14 mouse cellular contexts compared by ENCODE assay signal in genomic region chr7:79907356-79907755, GRCm38 (mm10). TPM values are rescaled to one million over a fixed set of nuclear protein-coding genes. Genes with fewer than 3 reads are reported as not detected.
DNase-seq lines count a peak whose midpoint lies in the region.
"Had no signal": no experiment of that assay in that cellular context is flagged by ENCODE, and none has a peak within 500 bp of the region (broad histone marks: within the 10 kb centered on the region; RNA-seq: fewer than 3 reads in every experiment).

No protein-coding gene starts in this region.

- DNase-seq in gastrocnemius, adult 8-10 months (ENCODE audit: low spot score in 2 of 2), result peak; percentile 6 to 26
- DNase-seq in gastrocnemius, postnatal 4 days (ENCODE audit: low spot score in 2 of 2), result no peak
- DNase-seq in kidney, postnatal 14 days, result peak; percentile 27
- no peak for DNase-seq in kidney, adult 8-10 months
- DNase-seq in heart, postnatal 10 days, result peak; percentile 56 to 59
- DNase-seq in B cell, adult 2 months, result no peak
- no peak for DNase-seq in T-cell, adult 2 months (ENCODE audit: low spot score)
- DNase-seq: cerebellum, adult 11-12 months; cerebellum, postnatal 14 days; kidney, postnatal 25 days; liver, postnatal 0 days; lung, postnatal 10 days; thymus, postnatal 14 days had no signal

- intact Hi-C loops in heart, postnatal 10 days (cut with DNase I), result no loop called here

RNA-seq across cellular contexts. Expression of gene Ap3s2, which starts 13.1 kb away (rescaled TPM):
- 10 to 100 TPM; 18.5 to 21.0 (median 20.0) TPM for total RNA-seq in gastrocnemius, adult 8-10 months (2022)
- 10 to 100 TPM; 20.2 to 22.7 TPM for total RNA-seq in gastrocnemius, postnatal 4 days (2021)
- 10 to 100 TPM; 20.5 to 24.1 TPM for total RNA-seq in heart, postnatal 10 days (2021)

RNA-seq across cellular contexts. Expression of gene Arpin, which starts 27.8 kb away (rescaled TPM):
- total RNA-seq in gastrocnemius, adult 8-10 months (2022), result 1 to 10 TPM; 2.0 to 3.4 (median 2.7) TPM
- 10 to 100 TPM; 13.1 to 13.7 TPM for total RNA-seq in gastrocnemius, postnatal 4 days (2021)
- total RNA-seq in heart, postnatal 10 days (2021), result 10 to 100 TPM; 15.8 to 18.5 TPM
- total RNA-seq: megakaryocyte, adult 5-6 weeks had no signal

RNA-seq across cellular contexts. Expression of gene Anpep, which starts 46.5 kb away (rescaled TPM):
- total RNA-seq in gastrocnemius, adult 8-10 months (2022), result 1 to 10 TPM; 2.8 to 5.8 (median 3.5) TPM
- 10 to 100 TPM; 26.4 to 28.8 TPM for total RNA-seq in gastrocnemius, postnatal 4 days (2021)
- total RNA-seq in heart, postnatal 10 days (2021), result 10 to 100 TPM; 26.6 to 29.3 TPM

Comparison
In these comparisons a context has a peak if more than half of its experiments do, and no peak if none do; other contexts are left out.
1. DNase-seq: peak in gastrocnemius, adult 8-10 months (2 of 2), kidney, postnatal 14 days (single experiment) and heart, postnatal 10 days (2 of 2); none in gastrocnemius, postnatal 4 days (0 of 2), kidney, adult 8-10 months (0 of 2), B cell, adult 2 months (0 of 2) and T-cell, adult 2 months (single experiment).
2. RNA of gene Anpep, which starts 46.5 kb away (total RNA-seq): 26.6 to 29.3 TPM in heart, postnatal 10 days and 26.4 to 28.8 TPM in gastrocnemius, postnatal 4 days; 2.8 to 5.8 TPM in gastrocnemius, adult 8-10 months; every median in the first group is over 4 times any median in the second.